Mouse (Mus musculus) small intestine, adult 2 months (tissue): ENCODE measurements around the gene Iqgap3.

Experiments used
- CTCF ChIP-seq: fragments of 200-500 bp; IDR thresholded peaks from 2 replicates; pipeline ENCODE4 v1.5.1; 2012; ENCODE audit warnings: low read depth, mild to moderate bottlenecking, control low read depth, inconsistent platforms, low read length, moderate library complexity, mixed read lengths; ENCODE audit not compliant: insufficient replicate concordance, insufficient read length; ENCODE audit errors: extremely low read depth
- POLR2A ChIP-seq: fragments of 200-500 bp; IDR thresholded peaks from 2 replicates; pipeline ENCODE4 v1.6.1; 2012; ENCODE audit warnings: low read depth, mild to moderate bottlenecking, control low read depth, inconsistent platforms, low read length, moderate library complexity

GRCm38 (mm10) chr3:88042661-88043421 is 38.9 kb upstream of the Iqgap3 start, which contains the start of gene Gpatch4:
- TF ChIP-seq CTCF = no peak
- TF ChIP-seq POLR2A = peak; percentile 57; the same call in 1 of the 2 replicates
